Mouse (Mus musculus) MEL (cell line): ENCODE data around the gene Tlr7. TPM values are rescaled to one million over a fixed set of nuclear protein-coding genes. Genes with fewer than 3 reads are reported as not detected.

Source experiments
- DNase-seq: peaks from one replicate; pipeline ENCODE4 v3.0.0; 2011; ENCODE audit warnings: low read depth, low spot score
- H3K27ac ChIP-seq: 2 replicates; pipeline ENCODE4 v1.5.1; 2012; ENCODE audit warnings: low read depth, mild to moderate bottlenecking, control low read depth, low read length, moderate library complexity; ENCODE audit not compliant: control insufficient read depth
- H3K27me3 ChIP-seq, 2 experiments: fragments of 150-350 bp in 1 of 2; sonication (generic) in 1 of 2; 2 replicates each; pipeline ENCODE4 v1.6.1; 2012; ENCODE audit warnings: low read length in 2 of 2, mild to moderate bottlenecking in 2 of 2, improper control_type of control experiment in 1 of 2, moderate library complexity in 1 of 2; ENCODE audit not compliant: insufficient read depth in 2 of 2, control insufficient read depth in 1 of 2
- H3K36me3 ChIP-seq, 2 experiments: 2 replicates each; pipeline ENCODE4 v1.6.1; 2012 to 2014; ENCODE audit warnings: low read length in 2 of 2, improper control_type of control experiment in 1 of 2, inconsistent platforms in 1 of 2, mild to moderate bottlenecking in 1 of 2; ENCODE audit not compliant: insufficient read depth in 2 of 2, control insufficient read depth in 1 of 2
- H3K4me1 ChIP-seq, 2 experiments: fragments of 150-350 bp in 1 of 2; sonication (generic) in 1 of 2; 2 replicates each; pipeline ENCODE4 v1.6.1; 2012; ENCODE audit warnings: low read length in 2 of 2, improper control_type of control experiment in 1 of 2, mild to moderate bottlenecking in 1 of 2; ENCODE audit not compliant: insufficient read depth in 2 of 2, control insufficient read depth in 1 of 2
- H3K4me3 ChIP-seq, 2 experiments: fragments of 150-350 bp in 1 of 2; sonication (generic) in 1 of 2; 2 replicates each; pipeline ENCODE4 v1.5.1; 2012; ENCODE audit warnings: low read depth in 2 of 2, low read length in 2 of 2, mild to moderate bottlenecking in 2 of 2, moderate library complexity in 2 of 2, control low read depth in 1 of 2, improper control_type of control experiment in 1 of 2; ENCODE audit not compliant: control insufficient read depth in 1 of 2, insufficient read depth in 1 of 2
- H3K79me2 ChIP-seq: 2 replicates; pipeline ENCODE4 v1.6.1; 2012; ENCODE audit warnings: mild to moderate bottlenecking, low read length, moderate library complexity; ENCODE audit not compliant: control insufficient read depth, poor library complexity, insufficient read depth
- H3K9ac ChIP-seq: 2 replicates; pipeline ENCODE4 v1.6.1; 2012; ENCODE audit warnings: low read depth, mild to moderate bottlenecking, control low read depth, low read length, moderate library complexity; ENCODE audit not compliant: control insufficient read depth, poor library complexity, severe bottlenecking
- H3K9me3 ChIP-seq: fragments of 150-350 bp; sonication (generic); replicated peaks from 2 replicates; pipeline ENCODE4 v1.6.1; 2012; ENCODE audit warnings: mild to moderate bottlenecking, low read length, improper control_type of control experiment, moderate library complexity; ENCODE audit not compliant: insufficient read depth
- BHLHE40 ChIP-seq: IDR thresholded peaks from 2 replicates; pipeline ENCODE4 v1.6.1; 2012; ENCODE audit warnings: low read depth, mild to moderate bottlenecking, inconsistent platforms, low read length, improper control_type of control experiment, borderline replicate concordance
- E2F4 ChIP-seq: IDR thresholded peaks from 2 replicates; pipeline ENCODE4 v1.6.1; 2011; ENCODE audit warnings: low read depth, low read length, improper control_type of control experiment, borderline replicate concordance
- ELF1 ChIP-seq: IDR thresholded peaks from 2 replicates; pipeline ENCODE4 v1.6.1; 2014; ENCODE audit warnings: low read depth, mild to moderate bottlenecking, inconsistent platforms, low read length, improper control_type of control experiment, moderate library complexity
- ETS1 ChIP-seq: IDR thresholded peaks from 2 replicates; pipeline ENCODE4 v1.6.1; 2012; ENCODE audit warnings: low read depth, mild to moderate bottlenecking, inconsistent platforms, low read length, improper control_type of control experiment, moderate library complexity
- GATA1 ChIP-seq: IDR thresholded peaks from 2 replicates; pipeline ENCODE4 v1.6.1; 2011; ENCODE audit warnings: low read depth, low read length, improper control_type of control experiment
- HCFC1 ChIP-seq: IDR thresholded peaks from 2 replicates; pipeline ENCODE4 v1.6.1; 2012; ENCODE audit warnings: low read depth, mild to moderate bottlenecking, inconsistent platforms, low read length, improper control_type of control experiment, moderate library complexity
- MAFK ChIP-seq: IDR thresholded peaks from 2 replicates; pipeline ENCODE4 v1.6.1; 2011; ENCODE audit warnings: low read depth, mild to moderate bottlenecking, low read length, improper control_type of control experiment, borderline replicate concordance
- MYB ChIP-seq: IDR thresholded peaks from 2 replicates; pipeline ENCODE4 v1.6.1; 2011; ENCODE audit warnings: mild to moderate bottlenecking, low read depth, low read length, improper control_type of control experiment
- NRF1 ChIP-seq: IDR thresholded peaks from 2 replicates; pipeline ENCODE4 v1.6.1; 2014; ENCODE audit warnings: low read depth, mild to moderate bottlenecking, inconsistent platforms, low read length, improper control_type of control experiment, moderate library complexity; ENCODE audit not compliant: poor library complexity, insufficient read depth, severe bottlenecking
- POLR2A ChIP-seq, 2 experiments: IDR thresholded peaks; 2 replicates each; pipeline ENCODE4 v1.6.1; 2011 to 2012; ENCODE audit warnings: low read length in 2 of 2, mild to moderate bottlenecking in 2 of 2, control low read depth in 1 of 2, improper control_type of control experiment in 1 of 2, low read depth in 1 of 2, moderate library complexity in 1 of 2; ENCODE audit not compliant: control insufficient read depth in 1 of 2, insufficient read depth in 1 of 2, poor library complexity in 1 of 2
- RAD21 ChIP-seq: IDR thresholded peaks from 2 replicates; pipeline ENCODE4 v1.6.1; 2011; ENCODE audit warnings: mild to moderate bottlenecking, low read depth, low read length, improper control_type of control experiment
- SMC3 ChIP-seq: IDR thresholded peaks from 2 replicates; pipeline ENCODE4 v1.6.1; 2011; ENCODE audit warnings: low read depth, low read length, improper control_type of control experiment
- UBTF ChIP-seq: IDR thresholded peaks from 2 replicates; pipeline ENCODE4 v1.6.1; 2012; ENCODE audit warnings: low read depth, mild to moderate bottlenecking, inconsistent platforms, low read length, improper control_type of control experiment, moderate library complexity, borderline replicate concordance; ENCODE audit not compliant: insufficient read depth
- USF1 ChIP-seq: IDR thresholded peaks from 2 replicates; pipeline ENCODE4 v1.6.1; 2014; ENCODE audit warnings: low read depth, mild to moderate bottlenecking, inconsistent platforms, low read length, improper control_type of control experiment, moderate library complexity
- USF2 ChIP-seq, 2 experiments: IDR thresholded peaks; 2 replicates each; pipeline ENCODE4 v1.6.1; 2011 to 2012; ENCODE audit warnings: improper control_type of control experiment in 2 of 2, low read length in 2 of 2, borderline replicate concordance in 1 of 2, inconsistent platforms in 1 of 2, low read depth in 1 of 2, mild to moderate bottlenecking in 1 of 2; ENCODE audit not compliant: insufficient read depth in 1 of 2
- ZC3H11A ChIP-seq: IDR thresholded peaks from 2 replicates; pipeline ENCODE4 v1.6.1; 2012; ENCODE audit warnings: low read depth, mild to moderate bottlenecking, inconsistent platforms, low read length, improper control_type of control experiment
- ZKSCAN1 ChIP-seq: IDR thresholded peaks from 2 replicates; pipeline ENCODE4 v1.6.1; 2012; ENCODE audit warnings: low read depth, mild to moderate bottlenecking, inconsistent platforms, low read length, improper control_type of control experiment, moderate library complexity
- polyA plus RNA-seq, 2 experiments: library from polyadenylated mRNA; stranded (reverse) in 1 of 2; unstranded in 1 of 2; fragments of >175 nt in 1 of 2; fragments of >200 nt in 1 of 2; gene quantifications; 2 replicates each; pipeline versions ENCODE4 v1.2.1 to v1.2.4; 2012; ENCODE audit warnings: low replicate concordance in 2 of 2, low read depth in 1 of 2; ENCODE audit not compliant: insufficient read length in 2 of 2, insufficient read depth in 1 of 2, missing spikeins in 1 of 2
- total RNA-seq: library from RNA; depleted of rRNA; stranded (reverse); fragments of 300-350 nt; gene quantifications from 2 replicates; pipeline ENCODE4 v1.2.3, GENCODE M21; 2012

The Tlr7 gene
- total and polyA plus RNA-seq, 3 experiments: not detected

- no peak overlapping the region for H3K27ac ChIP-seq
- H3K9ac ChIP-seq: no peak overlapping the region
- no peaks in the 10 kb centered on the region for H3K9me3 ChIP-seq
- TF ChIP-seq USF1 (no peak), ZC3H11A (no peak), GATA1 (no peak), BHLHE40 (no peak), MAFK (no peak), UBTF (no peak), RAD21 (no peak), USF2 (IDR thresholded peaks at IDR 0.05; ENCODE audit: borderline replicate concordance in 1 of 2, insufficient read depth in 1 of 2, low read depth in 1 of 2, low read length in 2 of 2) (no peak), POLR2A (IDR thresholded peaks at IDR 0.05; ENCODE audit: control insufficient read depth in 1 of 2, insufficient read depth in 1 of 2, low read depth in 1 of 2, low read length in 2 of 2, poor library complexity in 1 of 2) (no peak), E2F4 (no peak), MYB (no peak), ZKSCAN1 (no peak), SMC3 (no peak), HCFC1 (no peak)
- no peaks in the 10 kb centered on the region for H3K4me1 ChIP-seq
- no peaks in the 10 kb centered on the region for H3K79me2 ChIP-seq
- H3K27me3 ChIP-seq: no peaks in the 10 kb centered on the region
- H3K4me3 ChIP-seq: no peak overlapping the region
- no peak for DNase-seq
- no peaks in the 10 kb centered on the region for H3K36me3 ChIP-seq
Observed at GRCm38 (mm10) chrX:167321233-167321806, 9.0 kb downstream of the Tlr7 start.

- H3K9me3 ChIP-seq: no peaks in the 10 kb centered on the region
- no peaks in the 10 kb centered on the region for H3K27me3 ChIP-seq
- H3K4me3 ChIP-seq: no peak overlapping the region
- no peaks in the 10 kb centered on the region for H3K36me3 ChIP-seq
- H3K9ac ChIP-seq: no peak overlapping the region
- H3K27ac ChIP-seq: no peak overlapping the region
- no peaks in the 10 kb centered on the region for H3K79me2 ChIP-seq
- TF ChIP-seq ETS1 (no peak), NRF1 (no peak), ELF1 (no peak)
- DNase-seq: no peak
- no peaks in the 10 kb centered on the region for H3K4me1 ChIP-seq
Observed at GRCm38 (mm10) chrX:167318819-167319396, 11.4 kb downstream of the Tlr7 start.
